Mouse (Mus musculus) embryonic fibroblast, embryonic 13.5 days (primary cell): ENCODE results near the gene Cenpp.

Experiments
- CTCF ChIP-seq: IDR thresholded peaks from 2 replicates; pipeline ENCODE4 v1.5.1; 2011; ENCODE audit warnings: mild to moderate bottlenecking, control low read depth, low read length, moderate library complexity, borderline replicate concordance; ENCODE audit not compliant: insufficient read depth
- POLR2A ChIP-seq: IDR thresholded peaks from 2 replicates; pipeline ENCODE4 v1.6.1; 2011; ENCODE audit warnings: low read depth, mild to moderate bottlenecking, control low read depth, low read length, moderate library complexity

DNA sequence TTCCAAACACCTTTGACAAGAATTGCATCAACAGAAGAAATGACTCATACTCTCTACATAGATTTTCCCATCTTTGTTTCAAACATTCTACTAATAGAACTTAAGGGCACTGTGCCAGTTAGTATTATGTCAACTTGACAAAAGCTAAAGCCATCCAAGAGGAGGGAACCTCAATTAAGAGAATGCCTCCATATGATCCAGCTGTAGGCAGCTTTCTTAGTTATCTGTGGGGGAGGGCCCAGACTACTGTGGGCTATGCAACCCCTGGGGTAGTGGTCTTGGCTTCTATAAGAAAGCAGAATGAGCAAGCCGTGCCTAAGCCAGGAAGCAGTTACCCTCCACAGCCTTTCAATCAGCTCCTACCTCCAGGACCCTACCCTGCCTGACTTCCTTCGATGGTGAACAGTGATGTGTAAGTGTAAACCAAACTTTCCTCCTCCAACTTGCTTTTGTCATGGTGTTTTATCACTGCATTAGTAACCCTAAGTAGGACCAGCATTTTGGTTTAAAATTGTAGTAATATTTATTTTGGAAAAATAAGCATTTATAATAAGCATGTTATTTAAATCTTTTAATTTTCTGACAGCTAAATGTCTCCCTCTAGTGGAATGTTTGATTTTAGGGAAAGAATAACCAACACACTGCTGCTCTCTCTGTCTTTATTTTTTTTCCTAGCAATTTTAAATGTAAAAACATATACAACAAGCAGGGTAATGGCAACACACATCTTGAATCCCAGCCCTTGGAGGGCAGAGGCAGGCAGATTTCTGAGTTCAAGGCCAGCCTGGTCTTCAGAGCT lies 7.7 kb downstream of the Cenpp start:
- TF ChIP-seq POLR2A, result no peak
- no peak for TF ChIP-seq CTCF
